Mouse (Mus musculus) left cerebral cortex, postnatal 10 days (tissue): ENCODE results near the gene Tph2. TPM values are rescaled to one million over a fixed set of nuclear protein-coding genes. Genes with fewer than 3 reads are reported as not detected.
"Not testable (repeated sequence)": the region's sequence is repeated elsewhere in the genome, so short reads cannot be mapped to it uniquely, and the experiment has no call there.

Experiments used
- DNase-seq, 2 experiments: peaks; one replicate each; pipeline ENCODE4 v3.0.0; 2021 to 2022; ENCODE audit warnings: low spot score in 2 of 2, mixed read lengths in 1 of 2; ENCODE audit errors: extremely low spot score in 1 of 2
- intact Hi-C: fragments of 180-260 bp; cut with DNase I; formaldehyde crosslinking; loops from one replicate; pipeline ENCODE4 v1.15.1; 2025
- total RNA-seq, 2 experiments: library from RNA; stranded (reverse); gene quantifications; 2 replicates each; pipeline ENCODE4 v1.2.3; 2021

Gene Tph2
- 1 to 10 TPM; 1.3 to 1.4 TPM for total RNA-seq

DNA sequence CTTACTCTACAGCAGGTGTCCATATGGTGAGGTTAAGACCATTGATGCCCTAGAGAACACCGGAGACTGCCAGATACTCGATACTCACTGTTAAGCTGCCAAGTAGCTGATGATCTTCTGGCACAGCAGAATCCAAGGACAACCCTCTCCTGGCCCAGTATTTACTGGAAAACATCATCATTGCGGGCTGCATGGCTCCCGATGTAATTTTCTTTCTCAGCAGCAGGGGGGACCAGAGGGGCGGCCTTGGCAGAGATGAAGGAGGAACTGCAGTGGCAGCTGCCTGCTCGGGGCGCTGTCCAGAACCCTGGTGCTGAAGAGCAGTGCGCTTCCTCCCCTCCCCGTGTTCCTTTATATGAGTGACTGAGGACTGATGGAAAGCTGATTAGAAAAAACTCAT lies at the start of gene Tph2:
Gene Tph2, minus strand, starts transcription at position 326 of the 400 bp plus-strand sequence.
- DNase-seq: peak; percentile 47 to 83
- intact Hi-C loops: no loop called here

DNA sequence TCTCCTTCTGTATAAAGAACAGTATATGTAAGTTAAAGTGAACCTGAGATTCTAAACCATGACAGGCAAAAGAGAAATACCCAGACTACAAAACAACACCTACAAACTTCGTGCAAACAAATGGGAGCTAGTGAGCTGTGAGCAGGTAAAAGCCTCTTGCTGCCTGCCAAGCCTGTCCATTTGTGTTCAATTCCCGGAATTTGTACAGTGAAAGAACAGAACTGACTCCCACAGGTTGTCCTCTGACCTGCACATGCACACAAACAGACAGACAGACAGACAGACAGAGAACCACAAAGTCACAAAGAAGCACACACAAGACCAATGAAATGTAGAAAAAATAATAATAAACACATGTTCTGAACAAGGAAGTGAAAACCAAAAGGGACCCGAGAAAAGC lies 49.0 kb upstream of the Tph2 start:
- intact Hi-C loops: no loop called here
- DNase-seq: no peak

DNA sequence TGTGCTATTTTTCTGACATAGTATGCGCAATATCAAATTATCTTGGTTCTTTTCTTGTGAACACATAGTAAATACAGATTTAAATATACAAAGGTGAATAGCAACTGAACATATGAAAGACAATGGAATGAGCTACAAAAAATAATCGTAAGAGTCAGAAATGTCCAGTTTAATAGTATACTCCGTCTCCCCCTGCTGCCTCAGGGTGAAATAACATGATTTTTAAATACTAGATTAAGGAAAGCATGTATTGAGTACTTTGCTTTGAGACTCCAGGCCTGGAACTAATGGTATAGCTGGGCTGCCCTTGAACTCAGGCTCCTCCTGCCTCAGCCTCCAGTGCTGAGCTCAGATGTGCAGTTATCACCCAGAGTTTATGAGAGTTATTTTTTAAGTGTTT lies 47.7 kb upstream of the Tph2 start:
- intact Hi-C loops: no loop called here
- no peak for DNase-seq

DNA sequence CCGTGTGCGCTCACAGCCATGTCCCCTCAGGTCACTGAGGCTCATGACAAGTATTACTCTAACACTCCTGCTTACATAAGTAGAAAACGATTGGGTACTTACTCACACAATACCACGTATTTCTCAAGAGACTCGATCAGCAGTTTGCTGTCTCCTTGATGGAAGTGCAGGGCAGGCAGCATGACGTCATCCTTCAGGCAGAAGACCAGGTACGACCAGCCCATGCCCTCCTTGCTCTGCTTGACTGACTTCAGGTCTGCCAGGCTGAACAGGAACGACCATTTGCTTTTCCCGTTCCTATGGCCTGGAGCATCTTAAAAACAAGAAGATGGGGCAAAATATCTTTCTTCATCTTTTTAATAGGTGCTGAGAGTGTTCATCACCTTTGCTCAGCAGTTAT lies 44.2 kb upstream of the Tph2 start:
- intact Hi-C loops: no loop called here
- no peak for DNase-seq

DNA sequence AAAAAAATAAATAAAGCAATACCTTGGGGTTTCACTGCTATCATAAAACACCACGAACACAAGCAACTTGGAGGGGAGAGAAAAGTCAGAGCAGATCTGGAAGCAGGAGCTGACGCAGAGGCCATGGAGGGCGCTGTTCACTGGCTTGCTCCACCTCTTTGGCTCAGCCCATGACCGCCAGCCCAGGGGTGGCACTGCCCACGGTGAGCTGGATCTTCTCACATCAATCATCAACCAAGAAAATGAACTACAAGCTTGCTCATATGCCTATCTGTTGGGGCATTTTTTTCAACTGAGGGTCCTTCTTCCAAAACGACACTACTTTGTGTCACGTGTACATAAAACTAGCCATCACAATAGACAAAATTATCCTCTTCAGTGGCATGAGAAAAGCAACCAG lies 41.8 kb upstream of the Tph2 start:
- no peak for DNase-seq
- intact Hi-C loops: no loop called here

DNA sequence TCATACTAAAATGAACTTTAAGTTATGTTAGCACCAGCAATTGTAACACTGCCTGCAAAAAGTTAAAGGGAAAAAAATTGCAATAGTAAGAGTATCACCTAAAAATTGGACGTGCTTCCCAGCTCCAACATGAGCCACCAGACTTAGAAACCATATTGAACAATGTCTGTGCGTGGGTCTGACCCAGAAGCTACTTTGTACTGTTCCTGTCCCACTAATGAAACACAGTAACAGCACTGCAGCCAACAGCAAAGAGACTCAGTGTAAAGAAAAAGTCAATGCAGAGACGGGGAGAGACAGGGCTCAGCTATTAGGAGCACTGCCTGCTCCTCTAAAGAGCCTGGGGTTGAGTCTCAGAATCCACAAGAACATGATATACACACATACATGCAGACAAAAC lies 39.0 kb upstream of the Tph2 start:
- no peak for DNase-seq
- intact Hi-C loops: no loop called here

DNA sequence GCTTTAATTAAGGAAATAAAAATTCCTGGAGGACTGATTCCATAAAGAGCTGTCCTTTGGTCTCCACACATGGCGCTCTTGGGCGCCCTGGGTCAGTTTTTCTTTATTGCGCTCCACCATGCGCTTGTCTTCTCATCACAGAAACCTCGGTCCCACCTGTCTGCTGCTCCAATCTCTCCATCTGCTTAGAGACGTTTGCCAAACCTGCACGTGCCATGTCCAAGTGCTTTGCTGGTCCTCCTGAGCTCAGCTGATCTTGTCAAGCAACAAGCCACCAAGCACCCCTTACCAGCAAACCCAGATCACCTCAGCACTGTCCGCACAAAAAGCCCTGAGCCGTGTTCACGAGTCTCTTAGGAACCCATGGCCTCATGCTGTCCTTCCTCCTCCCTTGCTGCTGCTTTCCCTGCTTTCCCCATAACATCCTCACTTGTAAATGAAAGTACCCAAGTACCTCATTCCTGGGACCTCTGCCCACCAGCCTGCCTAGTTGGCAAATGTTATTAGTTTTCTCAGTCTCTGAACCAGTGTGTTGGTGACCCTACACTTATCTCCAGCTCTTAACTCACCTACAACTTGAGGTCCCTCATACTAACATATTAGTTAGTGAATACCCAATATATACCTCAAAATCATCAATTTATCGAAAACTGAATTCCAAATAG lies 28.2 kb upstream of the Tph2 start:
- no peak for DNase-seq
- intact Hi-C loops: no loop called here

DNA sequence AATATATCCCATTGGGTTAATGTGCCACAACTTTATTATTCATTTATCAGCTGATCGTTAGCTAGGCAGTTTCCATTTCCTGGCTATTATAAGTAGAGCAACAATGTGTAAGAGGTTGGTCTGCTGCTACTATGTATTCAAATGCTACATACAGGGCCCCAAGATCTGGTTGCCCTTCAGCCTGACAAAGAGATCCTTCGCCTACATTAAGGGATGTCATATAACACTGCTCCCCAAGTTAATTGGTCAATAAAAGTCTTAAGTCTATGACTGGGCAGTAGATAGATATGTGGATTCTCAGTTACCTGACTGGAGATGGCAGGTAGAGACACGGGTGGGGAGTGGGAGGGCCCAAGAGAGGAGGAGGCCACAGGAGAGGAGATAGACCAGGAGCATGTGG lies 21.0 kb upstream of the Tph2 start:
- intact Hi-C loops: no loop called here
- DNase-seq: no peak

DNA sequence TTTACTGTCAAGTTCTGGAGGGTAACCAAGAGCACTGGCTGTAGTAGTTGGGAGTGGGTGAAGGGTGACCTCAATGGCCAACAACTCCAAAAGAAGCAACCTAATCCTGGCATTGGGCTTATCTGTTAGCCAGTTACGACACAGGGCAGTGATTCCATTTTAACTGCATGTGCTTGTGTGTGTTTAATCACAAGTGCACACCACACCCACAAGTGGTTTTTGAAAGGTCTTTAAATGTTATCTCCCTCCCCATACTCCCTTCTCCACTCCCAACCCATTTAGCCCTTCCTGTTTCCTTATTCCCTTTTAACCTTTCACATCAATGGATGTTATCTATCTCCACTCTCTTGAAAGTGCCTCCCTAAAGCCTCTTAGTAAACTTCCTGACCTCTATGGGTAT lies 20.5 kb upstream of the Tph2 start:
- intact Hi-C loops: no loop called here
- DNase-seq: no peak

DNA sequence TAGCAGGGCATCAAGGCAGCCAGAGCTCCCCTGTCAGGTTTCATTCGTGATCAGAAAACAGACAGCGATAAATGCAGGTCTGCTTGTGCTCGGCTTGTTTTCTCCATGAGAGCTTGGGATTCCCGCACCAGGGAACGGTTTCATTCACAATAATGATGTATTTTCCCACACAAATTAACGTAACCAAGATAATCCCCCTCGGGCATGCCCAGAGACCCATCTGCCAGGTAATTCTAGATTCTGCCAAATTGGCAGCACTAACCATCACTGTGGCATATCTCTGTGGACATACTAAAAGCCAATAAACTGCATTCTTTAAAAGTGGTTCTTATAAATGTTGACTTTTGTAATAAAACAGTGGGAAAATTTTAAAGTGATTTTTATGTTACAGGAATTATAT lies 6.4 kb upstream of the Tph2 start:
- no peak for DNase-seq
- intact Hi-C loops: no loop called here

DNA sequence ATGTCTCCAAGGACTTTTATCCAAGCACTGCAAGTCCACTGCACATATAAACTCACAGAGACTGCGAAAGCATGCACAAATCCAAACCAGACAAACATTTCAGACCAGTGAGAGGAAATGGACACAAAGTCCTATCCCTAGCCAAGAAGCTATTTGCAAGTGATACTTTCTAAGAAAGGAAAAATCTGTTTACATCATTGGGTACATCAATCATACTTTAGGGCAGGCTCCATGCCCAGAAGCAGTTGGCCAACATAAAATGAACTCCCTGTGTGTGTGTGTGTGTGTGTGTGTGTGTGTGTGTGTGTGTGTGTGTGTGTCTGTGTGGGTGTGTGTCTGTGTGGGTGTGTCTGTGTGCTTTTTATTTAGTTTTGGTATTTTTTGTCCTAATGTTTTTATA lies 2.6 kb upstream of the Tph2 start:
- intact Hi-C loops: no loop called here
- no peak for DNase-seq

DNA sequence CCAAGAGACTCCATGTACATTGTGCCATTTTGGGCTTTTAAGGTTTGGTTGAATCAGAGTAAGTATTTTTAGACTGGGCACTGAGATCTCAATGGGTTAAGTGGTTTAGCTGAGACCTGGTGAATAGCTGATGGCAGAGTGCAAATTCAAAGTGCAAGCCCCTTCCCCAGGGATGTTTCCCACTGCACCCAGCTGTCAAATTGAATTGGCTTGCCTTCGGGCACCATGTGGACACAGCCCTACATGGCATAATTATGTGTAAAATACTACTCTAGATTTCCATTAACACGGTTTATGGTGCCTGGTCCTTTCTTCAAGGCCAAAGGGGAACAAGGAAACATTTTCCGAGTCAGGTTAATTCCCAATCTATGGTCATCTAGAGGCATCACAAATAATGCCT lies 3.8 kb downstream of the Tph2 start:
- DNase-seq: no peak
- intact Hi-C loops: no loop called here

DNA sequence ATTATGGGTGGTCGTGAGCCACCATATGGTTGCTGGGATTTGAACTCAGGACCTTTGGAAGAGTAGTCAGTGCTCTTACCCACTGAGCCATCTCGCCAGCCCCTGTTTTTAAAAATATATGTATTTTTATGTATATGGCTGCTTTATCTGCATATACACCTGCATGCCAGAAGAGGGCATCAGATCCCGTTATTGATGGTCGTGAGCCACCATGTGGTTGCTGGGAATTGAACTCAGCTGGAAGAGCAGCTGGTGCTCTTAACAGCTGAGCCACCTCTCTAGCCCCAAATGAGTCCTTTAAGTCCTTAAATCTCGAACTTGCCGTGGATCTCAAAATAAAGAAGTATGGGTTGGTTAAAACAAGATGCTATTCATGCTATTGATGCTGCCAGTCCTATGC lies 6.8 kb downstream of the Tph2 start:
- not testable (repeated sequence) for DNase-seq

DNA sequence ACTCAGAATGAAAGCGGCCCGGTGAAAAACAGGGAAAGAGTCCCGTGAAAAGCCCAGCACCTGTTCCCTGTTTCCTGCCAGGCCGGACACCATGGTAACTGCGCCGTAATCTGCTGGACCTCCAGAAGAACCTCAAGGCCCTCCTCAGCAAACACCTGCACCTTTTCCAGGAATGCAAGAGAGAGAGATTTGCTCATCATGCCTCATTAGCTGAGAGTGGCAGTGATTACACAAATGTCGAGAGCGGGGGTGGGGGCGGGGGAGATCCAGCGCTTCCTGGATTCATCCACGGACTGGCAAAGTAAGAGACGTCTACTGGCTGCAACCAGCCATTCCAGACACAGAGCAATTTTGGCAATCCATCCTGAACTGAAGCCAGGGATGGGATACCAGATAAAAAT lies 9.2 kb downstream of the Tph2 start:
- intact Hi-C loops: no loop called here
- DNase-seq: peak; percentile 22 to 28

More for the DNA sequence above, 6.8 kb downstream of the Tph2 start:
- intact Hi-C loops: not testable (repeated sequence)

DNA sequence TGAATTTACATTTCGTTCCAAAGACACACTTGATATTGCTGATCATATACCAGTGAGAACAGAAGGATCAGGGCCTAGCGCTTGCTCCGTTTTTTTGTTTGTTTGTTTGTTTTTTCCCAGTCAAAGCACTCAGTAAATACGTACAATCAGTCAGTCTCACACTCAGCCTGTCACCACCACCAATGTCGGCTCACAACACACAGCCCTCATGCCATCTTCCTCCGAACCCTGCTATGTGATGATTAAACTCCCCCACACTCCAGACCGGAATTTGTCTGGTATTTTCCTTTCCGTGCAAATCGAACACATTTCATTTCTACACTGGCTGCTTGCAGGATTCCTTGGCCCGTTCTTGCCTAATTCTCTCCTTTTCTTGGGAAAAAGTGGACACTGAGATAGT lies 11.5 kb downstream of the Tph2 start:
- intact Hi-C loops: no loop called here
- no peak for DNase-seq

DNA sequence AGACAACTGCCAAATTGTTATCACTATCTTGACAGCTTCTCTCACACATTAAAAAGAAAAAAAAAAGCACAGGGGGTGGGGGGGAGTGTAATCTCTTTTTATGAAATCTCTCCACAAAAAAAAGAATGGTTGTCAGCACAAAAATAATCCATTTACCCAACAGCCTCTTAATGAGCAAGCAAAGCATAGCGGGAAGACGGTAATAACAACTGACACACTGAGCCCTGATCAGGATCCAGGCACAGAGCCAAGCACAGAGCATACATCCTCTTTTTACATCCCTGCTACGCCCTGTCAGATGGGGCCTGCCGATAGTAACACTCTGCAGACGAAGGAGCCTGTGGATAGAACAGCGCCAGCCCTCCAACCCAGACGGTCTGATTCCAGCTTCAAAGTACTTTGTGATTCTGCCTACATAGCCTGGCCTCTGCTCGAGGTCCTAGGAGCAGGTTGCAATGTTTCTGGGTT lies 13.4 kb downstream of the Tph2 start:
- DNase-seq: peak; percentile 42 to 46
- intact Hi-C loops: no loop called here

DNA sequence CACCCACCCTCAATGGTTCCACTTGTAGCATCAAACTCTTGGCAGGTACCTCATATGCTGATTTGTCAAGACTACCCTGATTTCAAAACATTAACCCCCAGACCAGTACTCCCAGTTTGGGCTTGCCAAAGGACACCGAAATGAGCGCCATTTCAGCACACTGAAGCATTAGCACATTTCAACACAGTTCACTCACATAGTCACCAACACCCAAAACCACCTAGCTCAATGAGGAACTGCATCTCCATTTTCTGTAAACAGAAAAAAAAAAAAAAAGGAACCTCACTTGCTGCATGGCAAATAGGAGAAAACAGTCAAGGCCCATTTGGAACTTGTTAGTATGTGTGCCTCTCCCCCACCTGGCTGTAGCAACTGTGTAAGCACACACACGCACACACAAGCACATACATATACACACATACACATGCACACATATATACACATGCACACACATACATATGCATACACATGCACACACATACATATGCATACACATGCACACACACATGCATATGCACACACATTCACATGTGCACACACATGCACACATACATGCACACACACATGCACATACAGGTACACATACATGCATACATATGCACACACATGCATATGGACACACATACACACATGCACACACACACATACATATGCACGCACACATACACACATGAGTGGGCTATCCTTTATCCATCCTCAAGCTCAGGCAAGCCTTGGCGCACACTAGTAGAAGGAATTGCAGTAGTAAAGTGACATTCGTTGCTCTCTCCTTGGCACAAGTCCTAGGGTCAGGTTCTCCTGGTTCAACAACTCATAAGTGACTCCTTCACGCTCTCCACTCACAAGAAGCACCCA lies 14.1 kb downstream of the Tph2 start:
- intact Hi-C loops: no loop called here
- DNase-seq: no peak

DNA sequence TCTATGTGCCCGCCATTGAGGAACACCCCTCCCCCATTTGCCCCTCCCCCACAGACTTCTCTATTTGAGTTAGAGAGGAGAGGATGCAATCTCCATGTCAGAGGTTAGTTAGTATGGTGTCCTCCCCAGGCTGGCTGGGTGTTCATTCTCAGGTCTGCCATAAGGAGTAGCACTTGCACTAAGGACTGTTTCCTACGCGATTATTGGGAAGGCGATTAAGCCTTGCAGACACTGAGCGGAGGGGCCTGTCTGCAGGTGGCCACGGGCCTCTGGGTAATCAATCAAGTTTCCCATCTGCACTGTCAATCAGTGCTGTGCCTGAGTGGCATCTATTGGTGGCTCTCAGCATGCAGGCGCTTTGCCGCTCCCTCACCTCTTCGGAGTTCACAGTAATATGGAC lies 15.4 kb downstream of the Tph2 start:
- intact Hi-C loops: no loop called here
- no peak for DNase-seq

DNA sequence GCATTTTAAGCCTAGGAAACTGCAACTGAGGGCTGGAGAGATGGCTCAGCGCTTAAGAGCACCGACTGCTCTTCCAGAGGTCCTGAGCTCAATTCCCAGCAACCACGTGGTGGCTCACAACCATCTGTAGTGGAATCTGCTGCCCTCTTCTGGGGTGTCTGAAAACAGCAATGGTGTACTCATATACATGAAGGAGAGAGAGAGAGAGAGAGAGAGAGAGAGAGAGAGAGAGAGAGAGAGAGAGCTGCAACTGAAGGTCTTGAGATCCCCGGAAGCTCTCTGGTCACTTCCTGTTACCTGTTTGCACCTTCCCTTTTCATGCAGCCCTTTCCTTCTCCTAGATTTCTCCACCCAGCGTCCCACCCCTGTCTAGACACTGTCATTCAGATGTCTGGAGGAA lies 24.5 kb downstream of the Tph2 start:
- no peak for DNase-seq
- intact Hi-C loops: no loop called here

DNA sequence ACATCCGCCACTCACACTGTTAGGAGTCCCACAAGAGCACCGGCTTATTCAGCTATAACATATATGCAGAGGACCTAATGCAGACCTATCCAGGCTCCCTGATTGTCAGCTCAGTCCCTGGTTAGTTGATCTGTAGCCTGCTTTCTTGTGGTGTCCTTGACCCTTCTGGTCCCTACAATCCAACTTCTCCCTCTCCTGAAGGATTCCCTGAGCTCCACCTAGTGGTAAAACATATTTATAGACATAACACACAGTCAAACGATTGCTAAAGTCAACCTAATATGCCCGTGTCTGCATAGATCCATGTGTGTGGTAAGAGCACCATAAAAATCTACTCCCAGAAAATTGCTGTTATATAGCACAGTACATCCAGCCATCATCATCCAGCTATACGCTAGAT lies 37.5 kb downstream of the Tph2 start:
- intact Hi-C loops: no loop called here
- DNase-seq: no peak
